Mouse (Mus musculus) kidney, postnatal 25 days (tissue): ENCODE measurements around the gene Galntl6.
"Not testable (repeated sequence)": the region's sequence is repeated elsewhere in the genome, so short reads cannot be mapped to it uniquely, and the experiment has no call there.

Experiments
- DNase-seq, 2 experiments: peaks; one replicate each; pipeline ENCODE4 v3.0.0; 2021; ENCODE audit warnings: mixed read lengths in 2 of 2

Galntl6 gene

GRCm38 (mm10) chr8:58597834-58598233, 314.6 kb downstream of the Galntl6 start:
- no peak for DNase-seq

- no peak for DNase-seq
Observed at GRCm38 (mm10) chr8:58575346-58575745, 337.1 kb downstream of the Galntl6 start.

GRCm38 (mm10) chr8:58568086-58568485, 344.4 kb downstream of the Galntl6 start:
- no peak for DNase-seq

- DNase-seq = no peak
Observed at GRCm38 (mm10) chr8:58566115-58566514, 346.3 kb downstream of the Galntl6 start.

DNA sequence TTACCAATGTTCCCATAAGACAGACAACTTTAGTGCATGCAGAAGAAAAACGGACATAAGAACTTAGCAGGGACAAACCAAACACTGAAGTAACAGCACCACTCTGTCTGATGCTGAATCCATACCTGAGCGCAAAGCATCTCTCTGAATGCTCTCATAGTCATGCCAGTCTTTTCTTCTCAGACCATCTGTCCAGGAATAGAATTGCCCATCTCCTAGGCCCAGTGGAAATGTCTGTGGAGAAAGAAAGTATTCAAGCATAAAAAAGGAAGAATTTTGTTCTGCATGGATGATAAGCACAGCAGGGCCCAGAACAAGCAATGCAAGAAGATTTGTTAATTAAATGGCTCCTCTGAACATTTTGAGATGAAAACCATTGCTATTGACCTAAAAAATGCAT, 376.7 kb downstream of the Galntl6 start:
- DNase-seq = no peak

DNA sequence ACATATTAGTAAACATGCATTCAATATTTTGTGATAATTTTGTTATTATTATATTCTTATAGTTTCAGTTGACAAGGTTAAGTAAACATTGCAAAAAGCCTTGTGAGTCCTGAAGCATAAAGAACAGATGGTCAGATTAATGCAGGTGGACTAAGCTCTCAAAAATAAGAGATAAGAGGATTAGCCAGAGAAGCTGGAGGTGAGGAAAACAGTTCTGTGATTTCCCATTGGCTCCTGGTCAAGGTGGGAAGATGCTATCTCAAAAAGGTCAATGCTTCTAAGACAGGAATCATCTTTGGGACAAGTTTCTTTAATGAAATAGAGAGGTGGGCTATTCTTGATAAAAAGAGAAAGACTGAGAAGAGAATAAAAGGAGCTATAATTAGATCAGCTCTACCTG, 377.8 kb downstream of the Galntl6 start:
- no peak for DNase-seq

DNA sequence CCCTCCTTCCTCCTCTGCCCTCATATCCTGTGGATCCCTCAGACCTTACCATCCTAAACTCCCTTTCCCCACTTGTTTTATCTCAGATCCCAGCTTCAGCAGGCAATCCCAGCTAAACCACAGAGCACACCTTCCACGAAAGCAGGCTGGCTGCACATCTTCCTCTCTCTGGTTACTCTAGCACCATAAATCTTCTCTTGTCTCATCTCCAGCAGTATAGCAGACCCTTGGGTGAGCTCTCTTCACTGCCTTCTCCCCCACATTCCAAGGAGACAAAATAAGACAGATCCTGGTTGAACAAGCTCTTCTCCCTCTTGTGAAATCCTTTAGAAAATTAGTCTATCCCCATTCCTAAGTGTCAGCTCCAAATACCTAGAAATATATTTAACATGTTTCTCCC, 389.0 kb downstream of the Galntl6 start:
- DNase-seq = no peak

DNA sequence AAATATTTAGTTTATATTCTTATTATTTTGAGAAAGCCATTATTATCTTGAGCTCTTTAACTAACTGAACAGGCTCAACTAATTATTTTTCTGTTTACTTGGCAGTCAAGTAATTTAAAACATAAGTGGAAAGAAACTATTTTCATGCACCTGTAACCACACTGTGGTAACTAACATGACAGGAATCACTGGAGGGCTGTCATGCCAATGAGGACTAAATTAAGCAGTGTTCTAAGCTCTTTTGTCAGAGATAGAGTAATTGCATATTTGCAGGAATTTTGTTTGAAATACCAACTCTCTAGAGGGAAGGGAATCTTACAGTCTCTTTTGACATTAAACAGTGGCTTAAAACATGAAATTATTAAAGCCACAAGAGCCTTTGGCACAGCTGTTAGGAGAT, 390.5 kb downstream of the Galntl6 start:
- no peak for DNase-seq

DNA sequence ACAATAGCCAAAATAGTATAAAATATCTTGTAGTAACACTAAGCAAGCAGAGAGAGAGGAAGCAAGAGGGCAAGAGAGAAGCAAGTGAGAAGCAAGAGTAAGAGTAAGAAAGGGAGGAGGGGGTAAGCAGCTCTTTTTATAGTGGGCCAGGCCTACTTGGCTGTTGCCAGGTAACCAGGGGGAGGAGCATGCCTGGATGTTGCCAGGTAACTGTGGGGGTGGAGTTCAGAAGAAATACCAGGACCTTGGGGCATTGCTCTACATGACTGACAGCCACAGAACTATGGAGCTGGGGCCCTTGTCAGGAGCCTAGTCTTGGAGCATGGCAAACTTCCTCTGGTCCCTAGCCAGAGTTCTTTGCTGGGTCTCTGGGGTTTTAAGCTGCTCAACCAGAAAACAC, 401.9 kb downstream of the Galntl6 start:
- DNase-seq = no peak

DNA sequence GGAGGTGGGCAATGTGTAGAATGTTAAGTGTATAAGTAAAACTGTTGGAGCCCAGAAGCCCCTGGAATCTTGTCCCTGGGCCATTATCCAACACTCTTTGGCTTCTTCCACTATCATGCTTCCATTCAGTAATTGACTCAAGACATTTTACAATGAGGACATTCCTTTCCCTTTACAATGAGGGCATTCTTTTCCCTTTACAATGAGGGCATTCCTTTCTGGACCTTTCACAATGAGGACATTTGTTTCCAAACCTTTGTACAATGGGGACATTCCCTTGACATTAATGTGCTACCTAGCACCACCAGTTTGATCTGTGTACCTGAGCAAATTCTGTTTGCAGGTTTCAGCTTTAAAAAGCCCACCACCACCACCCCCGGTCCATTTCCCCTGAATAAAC, 403.4 kb downstream of the Galntl6 start:
- DNase-seq = no peak

- DNase-seq = no peak
Observed at GRCm38 (mm10) chr8:58487099-58487498, 425.3 kb downstream of the Galntl6 start.

DNA sequence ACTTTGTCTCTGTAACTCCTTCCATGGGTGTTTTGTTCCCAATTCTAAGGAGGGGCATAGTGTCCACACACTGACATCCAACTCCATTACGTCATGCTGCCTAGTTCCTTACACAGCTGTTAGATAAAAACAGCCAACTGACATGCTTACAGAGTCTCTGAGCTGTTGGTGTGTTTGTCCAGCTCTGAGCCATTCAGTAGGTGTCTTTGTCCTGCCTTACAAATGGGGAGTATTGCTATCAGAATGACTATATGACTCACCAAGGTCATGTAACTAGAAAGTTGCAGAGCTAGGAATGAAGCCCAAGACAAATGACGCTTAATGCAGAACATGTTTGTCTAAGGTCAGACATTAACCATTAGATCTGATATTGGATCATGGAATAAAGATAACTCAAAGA, 449.1 kb downstream of the Galntl6 start:
- DNase-seq = not testable (repeated sequence)

DNA sequence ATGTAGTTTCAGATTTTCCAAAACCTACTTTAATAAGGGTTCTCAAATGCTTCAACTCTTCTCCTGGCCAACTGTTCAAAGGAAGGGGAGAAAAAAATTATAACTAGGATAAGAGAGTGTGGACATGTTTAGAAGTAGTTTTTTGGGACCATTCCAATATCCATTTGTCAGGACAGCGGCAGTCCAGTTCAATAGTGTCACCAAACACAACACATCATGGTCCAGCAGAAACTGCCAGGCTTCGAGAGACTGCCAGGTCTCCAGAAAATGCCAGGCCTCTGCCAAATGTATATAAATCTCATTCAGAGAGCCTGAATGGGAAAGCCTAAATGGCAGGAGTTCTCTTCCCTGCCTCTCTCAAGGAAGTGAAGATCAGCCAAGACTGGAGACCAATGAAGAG, 469.7 kb downstream of the Galntl6 start:
- no peak for DNase-seq

GRCm38 (mm10) chr8:58418481-58418880, 494.0 kb downstream of the Galntl6 start:
- DNase-seq = no peak

GRCm38 (mm10) chr8:58417551-58417950, 494.9 kb downstream of the Galntl6 start:
- DNase-seq = no peak

DNA sequence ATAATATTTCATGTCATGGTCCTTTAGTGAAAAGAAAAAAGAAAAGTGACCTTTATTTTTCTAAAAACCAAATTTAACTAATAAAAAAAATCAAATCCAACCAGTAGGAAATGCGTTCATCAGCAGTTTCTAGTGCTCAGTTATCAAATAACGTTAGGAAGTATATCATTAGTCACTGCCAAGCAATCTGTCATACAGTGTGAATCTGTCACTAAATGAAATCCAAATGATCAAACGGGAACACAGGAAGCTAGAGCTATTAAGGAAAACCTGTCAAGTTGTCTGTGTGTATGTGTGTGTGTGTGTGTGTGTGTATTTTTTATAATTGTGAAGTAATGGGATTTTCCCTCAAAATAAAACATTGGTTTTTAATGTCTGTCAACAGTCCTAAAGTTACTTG, 515.9 kb downstream of the Galntl6 start:
- no peak for DNase-seq

DNA sequence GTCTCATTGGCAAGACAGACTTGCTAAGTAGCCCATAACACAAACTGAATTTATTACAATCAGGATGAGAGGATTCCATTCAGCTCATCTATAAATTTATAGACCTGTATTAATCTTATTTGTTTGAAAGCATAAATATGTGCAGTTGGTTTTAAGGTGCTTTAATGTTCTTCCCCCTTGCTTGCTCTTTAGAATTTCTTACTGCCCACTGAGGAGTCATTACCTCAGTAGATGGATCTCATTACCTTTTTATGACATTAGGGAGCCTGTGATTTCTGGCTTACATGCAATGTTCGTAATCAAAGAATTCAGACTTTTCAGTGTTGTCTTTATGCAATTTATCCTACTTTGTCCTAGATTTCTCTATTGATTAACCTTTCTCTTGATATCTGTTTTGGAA, 516.6 kb downstream of the Galntl6 start:
- no peak for DNase-seq

- no peak for DNase-seq
Observed at GRCm38 (mm10) chr8:58372389-58372788, 540.1 kb downstream of the Galntl6 start.

DNA sequence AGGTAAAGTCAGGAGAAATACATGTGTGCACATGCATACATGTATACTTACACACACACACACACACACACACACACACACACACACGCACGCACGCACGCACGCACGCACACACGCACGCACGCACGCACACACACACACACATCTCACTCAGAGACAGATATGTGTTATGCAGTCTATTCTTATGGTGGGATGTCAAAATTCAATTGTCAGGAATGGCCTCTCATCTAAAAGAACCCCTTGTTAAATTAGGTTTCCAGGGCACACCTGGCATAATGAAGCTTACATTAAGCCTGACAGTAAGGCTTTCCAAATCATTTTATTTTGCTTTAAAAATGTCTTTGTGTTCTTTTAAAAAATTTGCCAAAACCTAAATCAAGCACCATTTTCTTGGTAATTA, 540.5 kb downstream of the Galntl6 start:
- DNase-seq = no peak

DNA sequence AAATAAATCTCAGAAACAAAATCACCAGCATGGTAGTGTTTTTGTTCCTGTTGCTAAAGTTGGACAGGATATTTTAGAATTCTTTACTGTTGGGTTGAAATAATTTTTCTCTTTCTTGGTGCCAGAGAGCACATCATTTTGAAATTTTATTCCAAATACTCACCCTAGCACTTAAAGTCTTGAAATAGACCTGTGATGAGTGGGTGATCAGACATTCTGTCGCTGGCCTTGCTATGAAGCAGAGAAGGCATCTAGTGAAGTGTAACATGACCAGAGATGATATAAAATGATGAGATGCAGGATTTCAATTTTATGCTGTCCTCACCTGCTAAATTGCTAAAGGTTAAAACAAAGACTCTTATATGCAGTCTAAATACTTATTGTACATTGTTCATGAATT, 581.3 kb downstream of the Galntl6 start:
- DNase-seq = no peak

GRCm38 (mm10) chr8:58313482-58313881, 599.0 kb downstream of the Galntl6 start:
- DNase-seq = no peak

DNA sequence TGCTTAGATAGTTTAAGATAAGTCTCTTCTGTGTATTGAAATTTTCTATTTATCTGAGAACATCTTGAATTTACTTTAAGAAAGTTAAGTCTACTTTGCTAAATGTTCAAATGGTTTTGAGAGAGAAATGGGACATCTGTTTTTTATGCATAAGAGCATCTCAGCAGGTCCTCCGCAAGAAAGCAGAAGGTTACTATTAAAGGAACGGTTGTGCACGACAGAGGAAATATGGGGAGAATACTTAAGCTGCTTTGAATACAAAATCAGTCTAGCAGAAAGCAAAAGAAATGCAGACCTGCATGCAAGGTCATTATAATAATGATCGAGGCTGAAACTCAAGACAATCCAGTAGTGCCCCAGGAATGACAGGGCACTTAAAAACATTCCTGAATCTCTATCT, 621.0 kb downstream of the Galntl6 start:
- DNase-seq = no peak

- DNase-seq = no peak
Observed at GRCm38 (mm10) chr8:58290080-58290479, 622.4 kb downstream of the Galntl6 start.

GRCm38 (mm10) chr8:58265485-58265884, 647.0 kb downstream of the Galntl6 start:
- DNase-seq = no peak

DNA sequence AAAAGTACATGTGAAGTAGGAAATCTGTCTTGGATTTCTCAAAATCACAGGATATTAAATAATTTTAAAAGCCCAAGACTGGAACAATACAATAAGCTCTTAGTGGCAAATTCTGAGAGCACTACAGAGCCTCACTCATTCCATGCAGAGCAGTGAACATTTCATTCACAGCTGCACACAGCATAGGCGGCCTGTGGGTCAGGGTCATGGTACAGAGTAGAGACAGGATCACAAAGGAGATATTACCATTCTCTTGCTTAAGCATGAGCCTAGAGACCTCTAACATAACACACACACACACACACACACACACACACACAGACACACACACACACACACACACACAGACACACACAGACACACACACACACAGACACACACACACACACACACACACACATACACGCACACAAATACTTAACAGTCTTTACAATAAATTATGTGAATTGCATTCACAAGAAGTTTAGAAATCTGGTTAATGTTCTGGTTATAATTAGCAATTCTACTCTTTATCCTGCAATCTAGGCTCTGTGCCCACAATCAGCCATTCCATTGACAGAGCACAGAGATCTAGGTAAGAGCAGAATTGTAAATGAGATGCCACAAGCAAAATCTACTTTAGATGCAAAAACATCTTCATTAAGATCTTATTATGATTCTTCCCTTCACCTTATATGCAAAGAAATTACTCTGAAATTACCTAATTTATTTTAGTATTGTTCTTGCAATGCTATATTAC, 653.7 kb downstream of the Galntl6 start:
- no peak for DNase-seq
